ENCODE assay signal across 22 mouse cellular contexts in the genomic region with DNA sequence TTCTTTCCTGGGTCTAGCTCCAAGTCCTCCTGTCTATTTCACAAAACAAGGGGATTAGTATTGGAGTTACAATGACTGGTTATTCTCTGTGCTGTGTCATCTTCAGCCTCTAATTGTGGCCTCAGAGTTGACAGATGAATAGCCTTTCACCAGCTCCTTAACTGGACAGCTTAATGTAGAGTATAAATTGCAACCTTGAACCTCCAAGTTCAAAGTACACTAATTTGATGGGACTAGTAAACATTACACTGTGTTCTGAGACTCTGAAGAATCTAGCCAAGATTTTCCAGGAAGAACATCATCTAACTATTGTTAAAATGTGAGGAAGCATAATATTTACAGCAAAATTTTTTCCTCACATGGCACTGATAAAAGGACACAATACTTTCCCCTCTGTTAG.
DNase-seq lines count a peak whose midpoint lies in the region; TF ChIP-seq lines count a peak whose summit lies in the region.
"Had no signal": no experiment of that assay in that cellular context is flagged by ENCODE, and none has a peak within 500 bp of the region (broad histone marks: within the 10 kb centered on the region; RNA-seq: fewer than 3 reads in every experiment).

No protein-coding gene starts in this region.

- DNase-seq in kidney, adult 9 months: peak; percentile 51
- no peak for DNase-seq in kidney, adult 11 months
- no peak for DNase-seq in layer of hippocampus, adult 2 months (ENCODE audit: low spot score in 2 of 2)
- DNase-seq in layer of hippocampus, adult 18-20 months (ENCODE audit: low spot score in 2 of 2): no peak
- DNase-seq in adipocyte (ENCODE audit: low spot score): peak; percentile 30
- no peak for DNase-seq in lung, adult 18-20 months
- no peak for DNase-seq in left cerebral cortex, adult 11 months (ENCODE audit: low spot score)
- DNase-seq: adrenal gland, adult 2 months; adrenal gland, postnatal 10 days; adrenal gland, postnatal 25 days; cerebellum, adult 11 months; cerebellum, adult 18-20 months; cerebellum, adult 8-10 months; cerebellum, adult 9-11 months; cerebellum, postnatal 14 days; cerebellum, postnatal 36 days; embryo, embryonic 11 days had no signal

- TF ChIP-seq CTCF in layer of hippocampus, adult 2 months (conservative IDR thresholded peaks at IDR 0.05): no peak

- H3K27ac ChIP-seq in layer of hippocampus, adult 2 months: peak overlapping the region; percentile 68
- H3K27ac ChIP-seq: embryonic facial prominence, embryonic 13.5 days; embryonic facial prominence, embryonic 15.5 days; forebrain, embryonic 10.5 days; forebrain, embryonic 12.5 days had no signal

- H3K4me3 ChIP-seq in layer of hippocampus, adult 2 months: no peak overlapping the region
- H3K4me3 ChIP-seq: embryonic facial prominence, embryonic 13.5 days; embryonic facial prominence, embryonic 15.5 days; erythroblast, embryonic 14.5 days; forebrain, embryonic 10.5 days; forebrain, embryonic 12.5 days had no signal

Comparison
In these comparisons a context has a peak if more than half of its experiments do, and no peak if none do; other contexts are left out.
1. DNase-seq: peak in kidney, adult 9 months (single experiment) and adipocyte (single experiment); none in kidney, adult 11 months (single experiment), layer of hippocampus, adult 2 months (0 of 2), layer of hippocampus, adult 18-20 months (0 of 2), lung, adult 18-20 months (0 of 2) and left cerebral cortex, adult 11 months (single experiment).